Mouse (Mus musculus) bone marrow macrophage, adult 2 months (primary cell): ENCODE measurements around the gene Slc25a30.

Source experiments
- CTCF ChIP-seq: IDR thresholded peaks from 2 replicates; pipeline ENCODE4 v1.5.1; 2012; ENCODE audit warnings: low read depth, mild to moderate bottlenecking, low read length, moderate library complexity
- POLR2A ChIP-seq: IDR thresholded peaks from 2 replicates; pipeline ENCODE4 v1.6.1; 2012; ENCODE audit warnings: mild to moderate bottlenecking, low read depth, low read length, borderline replicate concordance

GRCm38 (mm10) chr14:75732631-75733030 is 54.2 kb downstream of the Slc25a30 start:
- TF ChIP-seq POLR2A = no peak
- TF ChIP-seq CTCF = no peak
